Mouse (Mus musculus): ENCODE results near the gene Pum2.

- TF ChIP-seq CTCF (conservative IDR thresholded peaks at IDR 0.05; ENCODE audit: low read length): no peak
- no peak for TF ChIP-seq POU5F1 (IDR thresholded peaks at IDR 0.05; ENCODE audit: borderline replicate concordance, low read length)
Observed at GRCm38 (mm10) chr12:8659406-8660279, 14.3 kb upstream of the Pum2 start.
